Comparison of ENCODE assay signal across 12 mouse cellular contexts in the genomic region with DNA sequence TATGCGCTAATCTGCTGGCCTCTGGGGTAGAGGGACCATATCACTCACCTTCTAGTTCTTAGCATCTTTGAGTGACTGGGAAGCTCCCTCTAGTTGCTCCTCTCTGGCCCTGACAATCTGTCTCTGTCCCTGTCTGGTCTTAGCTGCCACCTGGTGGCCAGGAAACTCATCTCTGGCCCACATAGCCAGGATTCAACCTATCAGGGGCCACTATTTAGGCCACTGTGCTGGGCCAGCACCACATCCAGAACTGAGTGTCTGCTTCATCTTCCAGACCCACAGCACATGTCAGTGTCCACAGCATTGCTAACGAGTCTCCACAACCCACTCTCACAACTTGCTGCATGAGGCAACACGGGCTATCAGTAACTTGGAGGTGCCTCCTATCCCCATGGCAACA. TPM values are rescaled to one million over a fixed set of nuclear protein-coding genes. Genes with fewer than 3 reads are reported as not detected.
A peak's percentile ranks its signal among the peaks of the same experiment; 100 is the strongest.
DNase-seq lines count a peak whose midpoint lies in the region; ATAC-seq and TF ChIP-seq lines count a peak whose summit lies in the region.
"Had no signal": no experiment of that assay in that cellular context is flagged by ENCODE, and none has a peak within 500 bp of the region (broad histone marks: within the 10 kb centered on the region; RNA-seq: fewer than 3 reads in every experiment).

No protein-coding gene starts in this region.

- H3K4me3 ChIP-seq in liver, embryonic 14.5 days (ENCODE audit: insufficient read depth in 1 of 2, low read depth in 2 of 2, low read length in 2 of 2): no peak overlapping the region
- no peak overlapping the region for H3K4me3 ChIP-seq in liver, embryonic 12.5 days
- no peak overlapping the region for H3K4me3 ChIP-seq in hindbrain, embryonic 16.5 days (ENCODE audit: low read length)
- H3K4me3 ChIP-seq: hindbrain, embryonic 10.5 days; limb, embryonic 10.5 days; midbrain, embryonic 13.5 days had no signal

- H3K9me3 ChIP-seq in liver, embryonic 14.5 days (ENCODE audit: control insufficient read depth, low read length): no peaks in the 10 kb centered on the region
- H3K9me3 ChIP-seq in liver, embryonic 12.5 days (replicated peaks): no peaks in the 10 kb centered on the region
- H3K9me3 ChIP-seq in hindbrain, embryonic 16.5 days (ENCODE audit: control insufficient read depth, low read length): no peaks in the 10 kb centered on the region
- H3K9me3 ChIP-seq: hindbrain, embryonic 10.5 days; limb, embryonic 10.5 days; midbrain, embryonic 13.5 days had no signal

- no peak for ATAC-seq in liver, embryonic 14.5 days (ENCODE audit: insufficient read depth)
- ATAC-seq in liver, embryonic 12.5 days: no peak
- peak; percentile 45; the same call in 1 of the 2 replicates for ATAC-seq in granulocyte monocyte progenitor cell, adult 5-6 weeks (replicated peaks; ENCODE audit: poor library complexity, severe bottlenecking)
- no peak for ATAC-seq in hindbrain, embryonic 16.5 days
- ATAC-seq: midbrain, embryonic 13.5 days had no signal

- no peak overlapping the region for H3K27ac ChIP-seq in liver, embryonic 14.5 days
- H3K27ac ChIP-seq in liver, embryonic 12.5 days: no peak overlapping the region
- no peak overlapping the region for H3K27ac ChIP-seq in hindbrain, embryonic 16.5 days (ENCODE audit: low read depth, low read length)
- H3K27ac ChIP-seq: hindbrain, embryonic 10.5 days; limb, embryonic 10.5 days; midbrain, embryonic 13.5 days had no signal

- no peak overlapping the region for H3K9ac ChIP-seq in liver, embryonic 14.5 days (replicated peaks)
- H3K9ac ChIP-seq in liver, embryonic 12.5 days: no peak overlapping the region
- no peak overlapping the region for H3K9ac ChIP-seq in hindbrain, embryonic 16.5 days (ENCODE audit: low read depth, low read length)
- H3K9ac ChIP-seq: midbrain, embryonic 13.5 days had no signal

- TF ChIP-seq CTCF in liver, embryonic 14.5 days (IDR thresholded peaks at IDR 0.05; ENCODE audit: low read depth): peak; percentile 66

- TF ChIP-seq EP300 in liver, embryonic 14.5 days (IDR thresholded peaks at IDR 0.05; ENCODE audit: low read depth): no peak

- peak; percentile 34 for DNase-seq in embryo, embryonic 10 days (ENCODE audit: low spot score)
- DNase-seq in embryo, embryonic 10.5 days (ENCODE audit: low spot score): no peak
- no peak for DNase-seq in liver, embryonic 14.5 days (ENCODE audit: low read depth in 3 of 3, low spot score in 3 of 3)
- peak; percentile 46 for DNase-seq in MN1 (ENCODE audit: low spot score)
- DNase-seq in right cerebral cortex, adult 18-20 months: no peak

- 74% methylated on average over 3 of the region's 3 CpGs for WGBS in liver, embryonic 14.5 days (ENCODE audit: insufficient replicate concordance)
- 67% methylated on average over 3 of the region's 3 CpGs for WGBS in liver, embryonic 12.5 days (ENCODE audit: insufficient replicate concordance)
- 80% methylated on average over 3 of the region's 3 CpGs for WGBS in hindbrain, embryonic 16.5 days

- H3K4me2 ChIP-seq in liver, embryonic 14.5 days (ENCODE audit: low read depth): no peak overlapping the region
- H3K4me2 ChIP-seq in liver, embryonic 12.5 days: no peak overlapping the region
- H3K4me2 ChIP-seq in hindbrain, embryonic 16.5 days (ENCODE audit: low read length): no peak overlapping the region
- H3K4me2 ChIP-seq: midbrain, embryonic 13.5 days had no signal

- H3K4me1 ChIP-seq in liver, embryonic 14.5 days (replicated peaks; ENCODE audit: control insufficient read depth in 2 of 2, insufficient read depth in 2 of 2, low read length in 1 of 2): peaks cover 15 to 16% of the 10 kb centered on the region in 2 experiments
- peaks cover 19% of the 10 kb centered on the region for H3K4me1 ChIP-seq in liver, embryonic 12.5 days
- H3K4me1 ChIP-seq in hindbrain, embryonic 16.5 days (ENCODE audit: control insufficient read depth, insufficient read depth, low read depth, low read length): no peaks in the 10 kb centered on the region
- H3K4me1 ChIP-seq: hindbrain, embryonic 10.5 days; limb, embryonic 10.5 days; midbrain, embryonic 13.5 days had no signal

- no peaks in the 10 kb centered on the region for H3K27me3 ChIP-seq in liver, embryonic 14.5 days (ENCODE audit: control insufficient read depth, insufficient read depth, low read length)
- H3K27me3 ChIP-seq in liver, embryonic 12.5 days (replicated peaks): no peaks in the 10 kb centered on the region
- H3K27me3 ChIP-seq in hindbrain, embryonic 16.5 days (replicated peaks; ENCODE audit: control insufficient read depth, insufficient read depth, low read length): no peaks in the 10 kb centered on the region
- H3K27me3 ChIP-seq: midbrain, embryonic 13.5 days had no signal

- H3K36me3 ChIP-seq in liver, embryonic 14.5 days (replicated peaks; ENCODE audit: control insufficient read depth, insufficient read depth, low read depth): peaks cover 8% of the 10 kb centered on the region; the same call in 1 of the 2 replicates
- H3K36me3 ChIP-seq in liver, embryonic 12.5 days: peaks cover 71% of the 10 kb centered on the region
- peaks cover 7% of the 10 kb centered on the region; the same call in 1 of the 2 replicates for H3K36me3 ChIP-seq in hindbrain, embryonic 16.5 days (ENCODE audit: control insufficient read depth, insufficient read depth, low read length)

RNA-seq across cellular contexts. Expression of gene Icam2, which starts 9.8 kb away (rescaled TPM):
- 9.4 and 13.0 TPM in 2 replicates for polyA plus RNA-seq in liver, embryonic 14.5 days (2012; rRNA removed)
- 12.1 and 16.3 TPM in 2 replicates for polyA plus RNA-seq in liver, embryonic 14.5 days (2014; fragmentation: Nextera tagmentation; extraction: Ambion mirVana)
- 22.8 and 23.1 TPM in 2 replicates for polyA plus RNA-seq in liver, embryonic 12.5 days (2016; fragmentation: Nextera tagmentation; extraction: Ambion mirVana)
- 58.3 and 65.0 TPM in 2 replicates for total RNA-seq in granulocyte monocyte progenitor cell, adult 5-6 weeks (2014; fragmentation: Nextera tagmentation)
- total RNA-seq in granulocyte monocyte progenitor cell, adult 5-6 weeks (2017): 79.6 and 108 TPM in 2 replicates
- 15.1 and 17.6 TPM in 2 replicates for polyA plus RNA-seq in hindbrain, embryonic 16.5 days (2015; fragmentation: Nextera tagmentation; extraction: Ambion mirVana)

RNA-seq across cellular contexts. Expression of gene Prr29, which starts 32.4 kb away (rescaled TPM):
- polyA plus RNA-seq in liver, embryonic 14.5 days (2012; rRNA removed): not detected in 2 replicates
- polyA plus RNA-seq in liver, embryonic 14.5 days (2014; fragmentation: Nextera tagmentation; extraction: Ambion mirVana): not detected in 2 replicates
- polyA plus RNA-seq in liver, embryonic 12.5 days (2016; fragmentation: Nextera tagmentation; extraction: Ambion mirVana): not detected in 2 replicates
- total RNA-seq in granulocyte monocyte progenitor cell, adult 5-6 weeks (2014; fragmentation: Nextera tagmentation): not detected in 2 replicates
- total RNA-seq in granulocyte monocyte progenitor cell, adult 5-6 weeks (2017): not detected in 2 replicates
- polyA plus RNA-seq in hindbrain, embryonic 16.5 days (2015; fragmentation: Nextera tagmentation; extraction: Ambion mirVana): not detected in 2 replicates
- polyA plus RNA-seq: frontal cortex, adult 2 months; hindbrain, embryonic 10.5 days; limb, embryonic 10.5 days; midbrain, embryonic 13.5 days had no signal

RNA-seq across cellular contexts. Expression of gene Scn4a, which starts 44.6 kb away (rescaled TPM):
- 0.01 and 0.02 TPM in 2 replicates for polyA plus RNA-seq in liver, embryonic 14.5 days (2012; rRNA removed)
- not detected in 2 replicates for polyA plus RNA-seq in liver, embryonic 14.5 days (2014; fragmentation: Nextera tagmentation; extraction: Ambion mirVana)
- polyA plus RNA-seq in liver, embryonic 12.5 days (2016; fragmentation: Nextera tagmentation; extraction: Ambion mirVana): 0.02 TPM in 1 of 2 replicates, not detected in the other
- total RNA-seq in granulocyte monocyte progenitor cell, adult 5-6 weeks (2014; fragmentation: Nextera tagmentation): not detected in 2 replicates
- not detected in 2 replicates for total RNA-seq in granulocyte monocyte progenitor cell, adult 5-6 weeks (2017)
- 0.06 TPM in 1 of 2 replicates, not detected in the other for polyA plus RNA-seq in hindbrain, embryonic 16.5 days (2015; fragmentation: Nextera tagmentation; extraction: Ambion mirVana)
- polyA plus RNA-seq: limb, embryonic 10.5 days had no signal

Comparison
In these comparisons a context has a peak if more than half of its experiments do, and no peak if none do; other contexts are left out.
1. DNase-seq: peak in embryo, embryonic 10 days (single experiment) and MN1 (single experiment); none in embryo, embryonic 10.5 days (single experiment), liver, embryonic 14.5 days (0 of 3) and right cerebral cortex, adult 18-20 months (single experiment).